Mouse (Mus musculus) left cerebral cortex, postnatal 14 days (tissue): ENCODE measurements around the gene Sgca. TPM values are rescaled to one million over a fixed set of nuclear protein-coding genes. Genes with fewer than 3 reads are reported as not detected.

ENCODE experiments used
- DNase-seq, 2 experiments: peaks; one replicate each; pipeline ENCODE4 v3.0.0; 2021 to 2022; ENCODE audit warnings: low spot score in 2 of 2, mixed read lengths in 1 of 2
- intact Hi-C: fragments of 180-260 bp; cut with DNase I; formaldehyde crosslinking; loops from one replicate; pipeline ENCODE4 v1.15.1; 2025
- total RNA-seq, 2 experiments: library from RNA; stranded (reverse); gene quantifications; 2 replicates each; pipeline ENCODE4 v1.2.3; 2021

Gene Sgca
- total RNA-seq, 2 experiments from 2014 or later: 0.55 to 0.68 TPM

- no peak for DNase-seq
- intact Hi-C loops: no loop called here
These were observed 28.2 kb upstream of the Sgca start for GRCm38 (mm10) chr11:95004136-95004936.

- intact Hi-C loops: no loop called here
- peak in 1 of 2 experiments; percentile 75 for DNase-seq
These were observed 26.6 kb upstream of the Sgca start for GRCm38 (mm10) chr11:95002705-95003104.

- intact Hi-C loops: loop anchor here (2.0 kb wide), 1 partner anchor 23 kb away; no protein-coding TSS in a partner anchor
- DNase-seq: no peak
These were observed 25.6 kb upstream of the Sgca start for GRCm38 (mm10) chr11:95001584-95002347.

GRCm38 (mm10) chr11:95001058-95001457 is 24.9 kb upstream of the Sgca start:
- peak; percentile 72 to 76 for DNase-seq
- intact Hi-C loops: loop anchor here (2.0 kb wide), 1 partner anchor 22 kb away; no protein-coding TSS in a partner anchor

- intact Hi-C loops: loop anchor here (2.0 kb wide), 1 partner anchor 22 kb away; no protein-coding TSS in a partner anchor
- no peak for DNase-seq
These were observed 24.4 kb upstream of the Sgca start for GRCm38 (mm10) chr11:95000548-95000947.

GRCm38 (mm10) chr11:95000128-95000527 is 24.0 kb upstream of the Sgca start:
- DNase-seq: no peak
- intact Hi-C loops: loop anchor here (2.0 kb wide), 1 partner anchor 21 kb away; no protein-coding TSS in a partner anchor

- peak; percentile 62 to 65 for DNase-seq
- intact Hi-C loops: no loop called here
These were observed 22.0 kb upstream of the Sgca start for GRCm38 (mm10) chr11:94998041-94998531.

GRCm38 (mm10) chr11:94997596-94997995 is 21.5 kb upstream of the Sgca start:
- no peak for DNase-seq
- intact Hi-C loops: no loop called here

GRCm38 (mm10) chr11:94996984-94997383 is 20.9 kb upstream of the Sgca start:
- intact Hi-C loops: no loop called here
- DNase-seq: no peak

- intact Hi-C loops: no loop called here
These were observed 20.0 kb upstream of the Sgca start for GRCm38 (mm10) chr11:94996101-94996500.

GRCm38 (mm10) chr11:94994947-94995772 is 19.0 kb upstream of the Sgca start:
- intact Hi-C loops: no loop called here

More at GRCm38 (mm10) chr11:94996101-94996500, 20.0 kb upstream of the Sgca start:
- no peak for DNase-seq

GRCm38 (mm10) chr11:94994208-94994814 is 18.2 kb upstream of the Sgca start:
- DNase-seq: no peak
- intact Hi-C loops: no loop called here

More at GRCm38 (mm10) chr11:94994947-94995772, 19.0 kb upstream of the Sgca start:
- no peak for DNase-seq

GRCm38 (mm10) chr11:94992754-94993606 is 16.9 kb upstream of the Sgca start:
- peak in 1 of 2 experiments; percentile 43 for DNase-seq
- intact Hi-C loops: no loop called here

GRCm38 (mm10) chr11:94992480-94992753 is 16.3 kb upstream of the Sgca start:
- DNase-seq: no peak

GRCm38 (mm10) chr11:94991641-94992479 is 15.7 kb upstream of the Sgca start:
- DNase-seq: peak in 1 of 2 experiments; percentile 49
- intact Hi-C loops: no loop called here

More at GRCm38 (mm10) chr11:94992480-94992753, 16.3 kb upstream of the Sgca start:
- intact Hi-C loops: no loop called here

GRCm38 (mm10) chr11:94990749-94991577 is 14.8 kb upstream of the Sgca start, which contains the start of gene Ppp1r9b:
Gene Ppp1r9b (plus strand): TSS chr11:94991035.
- peak; percentile 92 to 93 for DNase-seq

More at GRCm38 (mm10) chr11:94990749-94991577, 14.8 kb upstream of the Sgca start, which contains the start of gene Ppp1r9b:
- intact Hi-C loops: no loop called here
